Mouse (Mus musculus) hindbrain, postnatal 0 days (tissue): ENCODE measurements at regions not wholly inside any gene's neighbourhood (a gene's known extent, or its start where the extent isn't known, plus 50 kb on each side); places are given as distances from the start of the nearest gene placed in this dataset.

Experiments
- ATAC-seq: fragments of 200-750 bp; cut with Nextera tagmentation; 2 replicates; pipeline ENCODE4 v1.8.0; 2017; ENCODE audit warnings: mild to moderate bottlenecking, moderate TSS enrichment, moderate library complexity
- DNase-seq: peaks from one replicate; pipeline ENCODE4 v3.0.0-alpha.2; 2015; ENCODE audit warnings: low spot score
- H3K27ac ChIP-seq: fragments of 300-500 bp; sonication (generic); 2 replicates; pipeline ENCODE4 v1.5.1; 2014; ENCODE audit warnings: mild to moderate bottlenecking
- H3K27me3 ChIP-seq: fragments of 300-500 bp; sonication (generic); 2 replicates; pipeline ENCODE4 v1.6.1; 2014; ENCODE audit warnings: low read length, mixed read lengths; ENCODE audit not compliant: insufficient read depth
- H3K36me3 ChIP-seq: fragments of 300-500 bp; sonication (generic); 2 replicates; pipeline ENCODE4 v1.6.1; 2014; ENCODE audit warnings: low read length, mixed read lengths; ENCODE audit not compliant: insufficient read depth
- H3K4me1 ChIP-seq: fragments of 300-500 bp; sonication (generic); 2 replicates; pipeline ENCODE4 v1.6.1; 2014; ENCODE audit warnings: antibody characterized with exemption, low read length, mixed read lengths; ENCODE audit not compliant: insufficient read depth
- H3K4me2 ChIP-seq: fragments of 300-500 bp; sonication (generic); 2 replicates; pipeline ENCODE4 v1.6.1; 2014; ENCODE audit warnings: low read depth, mild to moderate bottlenecking, low read length, moderate library complexity, mixed read lengths
- H3K4me3 ChIP-seq: fragments of 300-500 bp; sonication (generic); 2 replicates; pipeline ENCODE4 v1.5.1; 2014; ENCODE audit warnings: low read length
- H3K9ac ChIP-seq: fragments of 300-500 bp; sonication (generic); replicated peaks from 2 replicates; pipeline ENCODE4 v1.6.1; 2014; ENCODE audit warnings: mild to moderate bottlenecking, low read length, moderate library complexity, mixed read lengths
- H3K9me3 ChIP-seq: fragments of 300-500 bp; sonication (generic); 2 replicates; pipeline ENCODE4 v1.6.1; 2016; ENCODE audit warnings: low read length, mixed read lengths
- CTCF ChIP-seq: IDR thresholded peaks from 2 replicates; pipeline ENCODE4 v1.5.1; 2016; ENCODE audit warnings: antibody characterized with exemption, control low read depth, low read depth
- WGBS: fragments of 180-500 bp; shearing (Covaris S2); extraction: QIAGEN DNeasy Blood & Tissue Kit; methylation state at CpG from one replicate; pipeline ENCODE4 v1.1.7; 2014; 5-methylcytosine and 5-hydroxymethylcytosine counted together

- H3K4me3 ChIP-seq: no peak overlapping the region
- DNase-seq: no peak
- H3K4me2 ChIP-seq: no peak overlapping the region
- H3K36me3 ChIP-seq: no peaks in the 10 kb centered on the region
- no peak for TF ChIP-seq CTCF
- no peaks in the 10 kb centered on the region for H3K9me3 ChIP-seq
- no peaks in the 10 kb centered on the region for H3K27me3 ChIP-seq
- H3K4me1 ChIP-seq: no peaks in the 10 kb centered on the region
- no peak for ATAC-seq
- 83% methylated on average over 6 of the region's 6 CpGs for WGBS
- no peak overlapping the region for H3K27ac ChIP-seq
- no peak overlapping the region for H3K9ac ChIP-seq
These were observed 104.5 kb upstream of the Mef2c start for GRCm38 (mm10) chr13:83399381-83399780.

GRCm38 (mm10) chr13:83439619-83440436 is 64.0 kb upstream of the Mef2c start:
- Histone ChIP-seq H3K4me3 (no peak overlapping the region), H3K9ac (no peak overlapping the region), H3K36me3 (no peaks in the 10 kb centered on the region), H3K27ac (no peak overlapping the region), H3K4me2 (no peak overlapping the region), H3K27me3 (no peaks in the 10 kb centered on the region), H3K4me1 (no peaks in the 10 kb centered on the region), H3K9me3 (no peaks in the 10 kb centered on the region)
- 83% methylated on average over 6 of the region's 6 CpGs for WGBS
- DNase-seq: no peak
- no peak for TF ChIP-seq CTCF
- no peak for ATAC-seq

DNA sequence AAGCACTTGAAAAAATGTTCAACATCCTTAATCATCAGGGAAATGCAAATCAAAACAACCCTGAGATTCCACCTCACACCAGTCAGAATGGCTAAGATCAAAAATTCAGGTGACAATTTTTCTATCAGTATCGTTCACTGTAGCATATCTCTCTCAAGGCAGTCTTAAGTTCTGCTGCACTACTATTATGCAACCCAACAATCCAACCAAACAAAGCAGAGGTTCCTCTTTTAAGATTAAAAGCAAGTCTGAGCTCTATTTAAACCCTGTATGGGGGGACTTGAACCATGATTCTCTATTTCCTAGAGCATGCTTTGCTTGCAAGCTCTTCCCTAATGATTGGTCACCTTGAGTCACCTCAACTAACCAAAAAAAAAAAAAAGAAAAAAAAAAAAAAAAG is 59.6 kb upstream of the Mef2c start:
- TF ChIP-seq CTCF: no peak
- Histone ChIP-seq H3K27me3 (no peaks in the 10 kb centered on the region), H3K27ac (no peak overlapping the region), H3K4me2 (no peak overlapping the region), H3K9me3 (no peaks in the 10 kb centered on the region), H3K4me3 (no peak overlapping the region), H3K9ac (no peak overlapping the region), H3K36me3 (no peaks in the 10 kb centered on the region), H3K4me1 (no peaks in the 10 kb centered on the region)
- WGBS: 91% methylated on average over 1 of the region's 1 CpGs
- DNase-seq: no peak
- ATAC-seq: no peak

- no peaks in the 10 kb centered on the region for H3K36me3 ChIP-seq
- H3K27me3 ChIP-seq: no peaks in the 10 kb centered on the region
- no peak overlapping the region for H3K4me3 ChIP-seq
- no peaks in the 10 kb centered on the region for H3K4me1 ChIP-seq
- H3K4me2 ChIP-seq: no peak overlapping the region
- ATAC-seq (no peak), DNase-seq (no peak)
- TF ChIP-seq CTCF: no peak
- no peak overlapping the region for H3K9ac ChIP-seq
- H3K27ac ChIP-seq: no peak overlapping the region
- H3K9me3 ChIP-seq: no peaks in the 10 kb centered on the region
These were observed 53.0 kb upstream of the Mef2c start for GRCm38 (mm10) chr13:83450820-83451219.

DNA sequence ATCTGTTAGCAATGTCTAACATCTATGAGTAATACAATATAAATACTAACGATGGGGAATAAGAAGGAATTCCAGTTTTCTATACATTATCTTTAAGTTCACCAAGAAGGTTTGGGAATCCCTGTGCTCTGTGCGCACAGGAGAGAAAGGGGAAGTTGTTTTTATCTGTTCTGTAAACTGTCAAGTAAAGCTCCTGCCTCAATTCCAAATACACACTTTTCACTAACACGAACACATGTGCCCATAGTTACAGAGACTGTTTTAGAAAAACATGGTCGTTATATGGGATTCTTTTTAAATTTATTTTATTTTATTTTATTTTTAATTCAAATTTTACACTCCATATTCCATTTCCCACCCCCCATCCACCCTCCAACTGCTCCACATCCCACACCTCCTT is 50.8 kb upstream of the Mef2c start:
- H3K9ac ChIP-seq: no peak overlapping the region
- no peaks in the 10 kb centered on the region for H3K9me3 ChIP-seq
- H3K4me1 ChIP-seq: no peaks in the 10 kb centered on the region
- DNase-seq (no peak), ATAC-seq (no peak)
- H3K4me3 ChIP-seq: no peak overlapping the region
- H3K27me3 ChIP-seq: no peaks in the 10 kb centered on the region
- no peaks in the 10 kb centered on the region for H3K36me3 ChIP-seq
- no peak overlapping the region for H3K27ac ChIP-seq
- no peak overlapping the region for H3K4me2 ChIP-seq
- WGBS: 90% methylated on average over 4 of the region's 4 CpGs
- TF ChIP-seq CTCF: no peak
